Comparison of ENCODE assay signal across 15 mouse cellular contexts in genomic region chr2:46525223-46525622, GRCm38 (mm10).
DNase-seq lines count a peak whose midpoint lies in the region; ATAC-seq lines count a peak whose summit lies in the region.
"Had no signal": no experiment of that assay in that cellular context is flagged by ENCODE, and none has a peak within 500 bp of the region (broad histone marks: within the 10 kb centered on the region; RNA-seq: fewer than 3 reads in every experiment).

No protein-coding gene starts in this region.

- H3K9ac ChIP-seq in kidney, embryonic 14.5 days (ENCODE audit: low read depth, low read length): no peak overlapping the region
- no peak overlapping the region for H3K9ac ChIP-seq in neural tube, embryonic 11.5 days (ENCODE audit: low read length)
- H3K9ac ChIP-seq: limb, embryonic 12.5 days; liver, postnatal 0 days had no signal

- peaks cover 7% of the 10 kb centered on the region; the same call in 1 of the 2 replicates for H3K4me1 ChIP-seq in kidney, embryonic 14.5 days (ENCODE audit: control insufficient read depth, insufficient read depth, low read length)
- peaks cover 7% of the 10 kb centered on the region; the same call in 1 of the 2 replicates for H3K4me1 ChIP-seq in neural tube, embryonic 11.5 days (ENCODE audit: control insufficient read depth, insufficient read depth, low read length)
- H3K4me1 ChIP-seq: limb, embryonic 12.5 days had no signal

- no peak overlapping the region for H3K27ac ChIP-seq in kidney, embryonic 14.5 days (ENCODE audit: low read depth, low read length)
- no peak overlapping the region for H3K27ac ChIP-seq in neural tube, embryonic 11.5 days (ENCODE audit: low read depth, low read length)
- H3K27ac ChIP-seq: limb, embryonic 12.5 days had no signal

- H3K4me3 ChIP-seq in kidney, embryonic 14.5 days (ENCODE audit: low read length): no peak overlapping the region
- H3K4me3 ChIP-seq in neural tube, embryonic 11.5 days (ENCODE audit: low read depth, low read length): no peak overlapping the region
- H3K4me3 ChIP-seq: erythroblast, embryonic 14.5 days; limb, embryonic 12.5 days had no signal

- H3K9me3 ChIP-seq in kidney, embryonic 14.5 days (ENCODE audit: control insufficient read depth, low read length): no peaks in the 10 kb centered on the region
- no peaks in the 10 kb centered on the region for H3K9me3 ChIP-seq in neural tube, embryonic 11.5 days (ENCODE audit: control insufficient read depth, low read length)
- H3K9me3 ChIP-seq: limb, embryonic 12.5 days had no signal

- no peaks in the 10 kb centered on the region for H3K36me3 ChIP-seq in kidney, embryonic 14.5 days (ENCODE audit: control insufficient read depth, insufficient read depth, low read length)
- H3K36me3 ChIP-seq in neural tube, embryonic 11.5 days (ENCODE audit: control insufficient read depth, insufficient read depth, low read length): no peaks in the 10 kb centered on the region
- H3K36me3 ChIP-seq: limb, embryonic 12.5 days had no signal

- ATAC-seq in kidney, embryonic 14.5 days (ENCODE audit: low FRiP score, low TSS enrichment): peak; percentile 82; the same call in 1 of the 2 replicates
- peak; percentile 40 for ATAC-seq in neural tube, embryonic 11.5 days (ENCODE audit: insufficient read depth, low FRiP score, low TSS enrichment)
- ATAC-seq in monocyte, adult 5-6 weeks (replicated peaks; ENCODE audit: insufficient number of reproducible peaks, low FRiP score, low TSS enrichment, poor library complexity, severe bottlenecking): no peak
- ATAC-seq: liver, postnatal 0 days; midbrain, embryonic 16.5 days had no signal

- no peaks in the 10 kb centered on the region for H3K27me3 ChIP-seq in kidney, embryonic 14.5 days (ENCODE audit: control insufficient read depth, insufficient read depth, low read length)
- H3K27me3 ChIP-seq in neural tube, embryonic 11.5 days (ENCODE audit: control insufficient read depth, insufficient read depth, low read length): no peaks in the 10 kb centered on the region
- H3K27me3 ChIP-seq: limb, embryonic 12.5 days had no signal

- 17% methylated on average over 4 of the region's 4 CpGs for WGBS in kidney, embryonic 14.5 days
- 21% methylated on average over 4 of the region's 4 CpGs for WGBS in neural tube, embryonic 11.5 days

- H3K4me2 ChIP-seq in kidney, embryonic 14.5 days (replicated peaks; ENCODE audit: low read depth, low read length): no peak overlapping the region
- no peak overlapping the region for H3K4me2 ChIP-seq in neural tube, embryonic 11.5 days (ENCODE audit: low read depth)
- H3K4me2 ChIP-seq: limb, embryonic 12.5 days had no signal

- DNase-seq in kidney, postnatal 25 days: no peak
- DNase-seq in NIH3T3 (ENCODE audit: low read depth) (peak; percentile 27), MN1 (ENCODE audit: low spot score) (no peak)
- peak; percentile 58 for DNase-seq in embryo, embryonic 10.5 days (ENCODE audit: low spot score)
- DNase-seq in neural tube, embryonic 11.5 days (ENCODE audit: low spot score): no peak
- DNase-seq: cerebellum, adult 2 months; gastrocnemius, postnatal 25 days; kidney, postnatal 14 days; liver, postnatal 0 days; right cerebral cortex, postnatal 14 days had no signal

Comparison
In these comparisons a context has a peak if more than half of its experiments do, and no peak if none do; other contexts are left out.
1. DNase-seq: peak in NIH3T3 (single experiment) and embryo, embryonic 10.5 days (single experiment); none in kidney, postnatal 25 days (0 of 2), neural tube, embryonic 11.5 days (single experiment) and MN1 (single experiment).